Mouse (Mus musculus) kidney, embryonic 15.5 days (tissue): ENCODE measurements around the gene Klrc1. TPM values are rescaled to one million over a fixed set of nuclear protein-coding genes. Genes with fewer than 3 reads are reported as not detected.
"Not testable (repeated sequence)": the region's sequence is repeated elsewhere in the genome, so short reads cannot be mapped to it uniquely, and the experiment has no call there.

Experiments used
- ATAC-seq: fragments of 200-750 bp; cut with Nextera tagmentation; replicated peaks from 2 replicates; pipeline ENCODE4 v1.8.0; 2017; ENCODE audit warnings: moderate TSS enrichment; ENCODE audit not compliant: low FRiP score
- H3K27ac ChIP-seq: fragments of 300-500 bp; sonication (generic); 2 replicates; pipeline ENCODE4 v1.5.1; 2015; ENCODE audit warnings: mild to moderate bottlenecking, inconsistent platforms
- H3K27me3 ChIP-seq: fragments of 300-500 bp; sonication (generic); 2 replicates; pipeline ENCODE4 v1.6.1; 2015; ENCODE audit warnings: inconsistent platforms
- H3K36me3 ChIP-seq: fragments of 300-500 bp; sonication (generic); 2 replicates; pipeline ENCODE4 v1.6.1; 2015; ENCODE audit warnings: inconsistent platforms
- H3K4me1 ChIP-seq: fragments of 300-500 bp; sonication (generic); 2 replicates; pipeline ENCODE4 v1.6.1; 2015; ENCODE audit warnings: inconsistent platforms
- H3K4me2 ChIP-seq: fragments of 300-500 bp; sonication (generic); 2 replicates; pipeline ENCODE4 v1.6.1; 2015; ENCODE audit warnings: moderate library complexity, mild to moderate bottlenecking, inconsistent platforms
- H3K4me3 ChIP-seq: fragments of 300-500 bp; sonication (generic); replicated peaks from 2 replicates; pipeline ENCODE4 v1.5.1; 2015; ENCODE audit warnings: mild to moderate bottlenecking, inconsistent platforms
- H3K9ac ChIP-seq: fragments of 300-500 bp; sonication (generic); 2 replicates; pipeline ENCODE4 v1.6.1; 2015; ENCODE audit warnings: mild to moderate bottlenecking, inconsistent platforms
- H3K9me3 ChIP-seq: fragments of 300-500 bp; sonication (generic); replicated peaks from 2 replicates; pipeline ENCODE4 v1.6.1; 2016; ENCODE audit warnings: inconsistent platforms
- WGBS: fragments of 180-500 bp; shearing (Covaris S2); methylation state at CpG from one replicate; pipeline ENCODE4 v1.1.7; 2015; ENCODE audit warnings: mixed read lengths; 5-methylcytosine and 5-hydroxymethylcytosine counted together
- polyA plus RNA-seq: library from polyadenylated mRNA; unstranded; fragments of >200 nt; fragmentation: Nextera tagmentation; extraction: Ambion mirVana; gene quantifications from 2 replicates; pipeline ENCODE4 v1.2.1, GENCODE M21; 2015

The Klrc1 gene
- not detected in 2 replicates for polyA plus RNA-seq

DNA sequence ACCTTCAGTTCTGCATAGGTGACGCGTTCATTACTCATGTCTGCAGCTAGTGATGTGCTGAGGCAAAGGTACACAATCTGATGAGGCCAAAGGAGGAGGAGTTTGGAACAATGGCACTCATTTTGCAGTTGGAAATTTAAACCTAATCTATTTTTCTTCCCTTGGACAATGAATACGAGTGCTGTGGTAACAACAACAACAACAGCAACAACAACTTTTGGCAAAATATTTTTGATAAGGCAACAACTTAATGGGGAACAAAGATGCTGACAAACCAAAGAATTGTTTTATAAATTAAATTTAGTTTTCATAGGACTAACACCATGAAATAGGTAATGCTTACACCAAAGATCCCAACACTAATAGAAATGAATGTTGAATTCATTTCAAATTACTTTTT, at the start of gene Klrc1:
Gene Klrc1, minus strand, starts transcription at position 101 of the 400 bp plus-strand sequence.
- H3K27me3 ChIP-seq, result no peaks in the 10 kb centered on the region
- no peak within 1 kb of the TSS for H3K4me3 ChIP-seq
- no peaks in the 10 kb centered on the region for H3K9me3 ChIP-seq
- no peak within 1 kb of the TSS for H3K9ac ChIP-seq
- no peak within 1 kb of the TSS for H3K4me2 ChIP-seq
- ATAC-seq, result no peak
- H3K4me1 ChIP-seq, result no peaks in the 10 kb centered on the region
- no peak within 1 kb of the TSS for H3K27ac ChIP-seq
- WGBS, result 87% methylated on average over 3 of the region's 3 CpGs
- no peaks in the 10 kb centered on the region for H3K36me3 ChIP-seq

- no peak overlapping the region for H3K4me2 ChIP-seq
- ATAC-seq, result no peak
- no peaks in the 10 kb centered on the region for H3K9me3 ChIP-seq
- 85% methylated on average over 1 of the region's 1 CpGs for WGBS
- no peak overlapping the region for H3K9ac ChIP-seq
- H3K4me3 ChIP-seq, result no peak overlapping the region
- H3K27me3 ChIP-seq, result no peaks in the 10 kb centered on the region
- H3K27ac ChIP-seq, result no peak overlapping the region
- no peaks in the 10 kb centered on the region for H3K4me1 ChIP-seq
- H3K36me3 ChIP-seq, result no peaks in the 10 kb centered on the region
Measured at GRCm38 (mm10) chr6:129727237-129727636, 48.5 kb upstream of the Klrc1 start.

DNA sequence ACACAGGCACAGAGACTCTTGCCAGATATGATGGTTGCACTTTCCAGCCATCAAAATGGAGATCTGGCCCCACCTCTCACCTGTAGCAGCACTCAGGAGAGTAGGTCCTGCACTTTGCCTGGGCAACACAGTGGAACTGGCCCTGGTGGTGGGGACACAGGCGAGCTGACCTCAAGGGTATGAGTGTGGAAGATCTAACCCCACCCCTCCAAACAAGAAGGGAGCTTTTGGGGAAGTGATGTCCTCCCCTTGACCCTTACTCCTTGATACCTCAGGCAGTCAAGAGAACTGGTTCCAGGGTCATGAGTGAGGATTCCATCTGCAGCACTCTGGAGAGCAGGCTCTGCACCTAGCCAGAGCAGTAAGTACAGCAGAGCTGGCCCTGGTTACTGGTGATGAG, 42.6 kb upstream of the Klrc1 start:
- 70% methylated on average over 1 of the region's 1 CpGs for WGBS
- Histone ChIP-seq H3K36me3 (no peaks in the 10 kb centered on the region), H3K9me3 (no peaks in the 10 kb centered on the region), H3K4me2 (no peak overlapping the region), H3K9ac (no peak overlapping the region), H3K27me3 (no peaks in the 10 kb centered on the region), H3K27ac (no peak overlapping the region), H3K4me3 (no peak overlapping the region), H3K4me1 (peaks cover 4% of the 10 kb centered on the region; the same call in 1 of the 2 replicates)
- no peak; the same call in 1 of the 2 replicates for ATAC-seq

DNA sequence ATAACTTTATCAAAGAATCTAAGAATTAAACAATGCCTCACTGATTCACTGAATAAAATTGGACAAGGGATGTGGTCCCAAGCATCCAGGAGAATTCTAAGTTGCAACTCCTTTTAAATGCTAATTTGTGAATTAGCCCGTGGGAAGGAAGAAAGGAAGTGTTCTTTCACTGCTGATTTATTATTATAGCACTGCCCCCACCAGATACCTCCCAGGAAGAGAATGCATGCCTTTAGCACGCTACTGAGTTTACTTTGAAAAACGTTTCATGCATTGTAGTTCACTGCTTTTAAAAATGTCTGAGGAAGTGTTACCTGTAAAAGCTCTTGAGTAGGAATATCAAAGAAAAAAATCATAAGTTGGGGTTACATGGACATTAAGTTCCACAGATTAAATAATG, 41.7 kb upstream of the Klrc1 start:
- H3K27ac ChIP-seq, result no peak overlapping the region
- H3K36me3 ChIP-seq, result no peaks in the 10 kb centered on the region
- H3K9ac ChIP-seq, result no peak overlapping the region
- WGBS, result 2% methylated on average over 3 of the region's 3 CpGs
- H3K27me3 ChIP-seq, result no peaks in the 10 kb centered on the region
- H3K4me1 ChIP-seq, result peaks cover 4% of the 10 kb centered on the region; the same call in 1 of the 2 replicates
- no peak overlapping the region for H3K4me2 ChIP-seq
- ATAC-seq, result peak; percentile 75
- H3K4me3 ChIP-seq, result no peak overlapping the region
- no peaks in the 10 kb centered on the region for H3K9me3 ChIP-seq

DNA sequence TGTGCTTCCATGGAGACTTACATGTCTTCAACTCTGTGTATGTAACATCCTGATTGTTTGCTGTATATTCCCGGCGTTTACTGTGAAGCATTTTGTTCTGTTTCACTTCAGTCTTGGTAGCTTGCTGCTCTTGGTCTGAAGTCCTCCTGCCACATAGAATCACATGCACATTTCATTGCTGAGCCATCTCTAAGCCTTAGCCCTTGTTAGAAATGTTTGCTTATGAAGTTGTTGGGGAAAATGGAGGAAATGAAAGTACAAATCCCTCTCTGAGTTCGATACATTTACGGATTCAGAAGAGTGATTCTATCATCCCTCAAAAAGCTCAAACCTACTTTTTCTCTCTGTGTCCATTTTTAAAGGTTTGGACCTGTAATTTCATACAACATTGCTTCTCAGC, 38.3 kb upstream of the Klrc1 start, which contains the start of gene Klri1:
Gene Klri1, minus strand, starts transcription at position 101 of the 400 bp plus-strand sequence.
- Histone ChIP-seq H3K4me1 (peaks cover 4% of the 10 kb centered on the region; the same call in 1 of the 2 replicates), H3K4me3 (no peak within 1 kb of the TSS), H3K36me3 (no peaks in the 10 kb centered on the region), H3K27ac (no peak within 1 kb of the TSS), H3K4me2 (no peak within 1 kb of the TSS), H3K9ac (no peak within 1 kb of the TSS), H3K27me3 (no peaks in the 10 kb centered on the region), H3K9me3 (no peaks in the 10 kb centered on the region)
- ATAC-seq, result no peak
- WGBS, result 91% methylated on average over 4 of the region's 4 CpGs

DNA sequence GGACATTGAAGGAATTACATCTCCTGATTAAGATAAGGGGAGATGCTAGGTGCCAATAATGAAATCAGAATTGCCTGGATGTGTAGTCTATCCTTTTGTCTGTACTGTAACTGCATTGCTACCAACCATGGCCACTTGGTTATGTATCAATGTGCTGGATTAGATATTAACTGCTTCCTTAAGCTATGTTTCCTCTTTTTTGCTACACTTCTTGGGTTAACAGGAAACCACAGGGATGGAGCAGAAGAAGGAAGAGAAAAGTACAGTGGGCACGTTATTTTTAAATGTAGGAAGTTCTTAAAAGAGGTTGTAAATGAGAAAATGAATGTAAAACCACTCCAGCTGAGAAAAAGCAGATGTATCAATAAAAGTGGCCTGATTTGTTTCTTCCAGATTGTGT, 34.8 kb upstream of the Klrc1 start:
- WGBS, result 40% methylated on average over 1 of the region's 1 CpGs
- no peaks in the 10 kb centered on the region for H3K27me3 ChIP-seq
- no peak overlapping the region for H3K4me3 ChIP-seq
- no peak; the same call in 1 of the 2 replicates for ATAC-seq
- H3K36me3 ChIP-seq, result no peaks in the 10 kb centered on the region
- H3K4me1 ChIP-seq, result no peaks in the 10 kb centered on the region
- no peak overlapping the region for H3K9ac ChIP-seq
- no peak overlapping the region for H3K4me2 ChIP-seq
- H3K27ac ChIP-seq, result no peak overlapping the region
- no peaks in the 10 kb centered on the region for H3K9me3 ChIP-seq

DNA sequence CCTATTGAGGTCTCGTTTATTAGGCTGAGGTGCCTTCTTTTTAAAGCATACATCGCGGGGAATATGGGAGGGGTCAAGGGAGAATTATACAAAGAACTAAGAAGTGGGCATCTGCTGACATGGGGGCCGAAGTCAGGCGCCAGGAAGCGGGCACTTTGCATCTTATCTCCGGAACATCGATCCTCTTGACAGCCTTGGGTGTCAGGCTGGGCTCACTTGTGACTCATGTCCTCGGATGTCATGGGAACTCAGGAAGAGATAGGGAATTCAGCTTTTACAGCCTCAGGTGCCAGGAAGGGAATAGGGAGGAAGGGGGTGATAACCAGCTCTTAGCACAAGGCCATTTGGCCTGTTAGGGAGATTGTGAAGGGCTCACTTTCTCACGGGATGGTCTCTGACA, 12.7 kb upstream of the Klrc1 start:
- H3K4me1 ChIP-seq, H3K27me3 ChIP-seq, H3K4me2 ChIP-seq, H3K9ac ChIP-seq, H3K27ac ChIP-seq, H3K9me3 ChIP-seq, ATAC-seq, H3K36me3 ChIP-seq, H3K4me3 ChIP-seq: not testable (repeated sequence)
- WGBS, result 45% methylated on average over 10 of the region's 10 CpGs

DNA sequence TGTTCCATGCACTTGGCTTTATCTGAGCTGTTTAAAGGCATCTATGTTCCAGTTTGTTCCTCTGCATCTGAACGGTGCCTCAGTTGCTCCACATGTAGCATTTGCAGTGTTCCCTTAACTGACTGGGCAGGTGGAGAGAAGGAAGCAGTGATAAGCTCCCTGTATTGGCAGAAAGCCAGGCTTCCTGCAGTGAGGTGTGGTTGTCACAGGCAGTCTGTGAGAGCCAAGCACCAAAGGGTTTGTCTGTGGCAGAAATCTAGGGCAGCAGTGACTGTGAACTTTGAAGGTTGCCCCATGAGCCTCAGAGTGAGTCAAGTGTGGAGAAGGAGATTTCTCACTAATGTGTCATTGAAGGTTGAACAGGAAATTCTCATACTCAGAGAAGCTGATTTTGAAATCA, 1.6 kb upstream of the Klrc1 start:
- Histone ChIP-seq H3K9ac (no peak overlapping the region), H3K4me3 (no peak overlapping the region), H3K27ac (no peak overlapping the region), H3K4me2 (no peak overlapping the region), H3K9me3 (no peaks in the 10 kb centered on the region), H3K27me3 (no peaks in the 10 kb centered on the region), H3K4me1 (no peaks in the 10 kb centered on the region), H3K36me3 (no peaks in the 10 kb centered on the region)
- 50% methylated on average over 1 of the region's 1 CpGs for WGBS
- ATAC-seq, result 0 out of 2 replicates have a peak, but pooled peaks have one; percentile 29

DNA sequence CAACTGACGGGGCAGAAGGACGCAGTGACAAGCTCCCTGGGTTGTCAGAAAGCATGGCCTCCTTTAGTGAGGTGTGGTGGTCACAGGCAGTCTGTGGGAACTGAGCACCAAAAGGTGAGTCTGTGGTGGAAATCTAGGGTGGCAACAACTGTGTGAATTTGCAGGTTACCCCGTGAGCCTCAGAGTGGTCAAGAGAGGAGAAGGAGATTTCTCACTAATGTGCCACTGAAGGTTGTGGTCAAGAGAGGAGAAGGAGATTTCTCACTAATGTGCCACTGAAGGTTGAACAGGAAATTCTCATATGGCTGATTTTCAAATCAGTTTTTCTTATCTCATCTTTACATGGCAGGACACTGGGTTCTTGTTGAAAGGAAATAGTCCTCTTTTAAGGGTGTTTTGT, 17.5 kb downstream of the Klrc1 start:
- H3K9me3 ChIP-seq, H3K27ac ChIP-seq, H3K27me3 ChIP-seq, H3K4me3 ChIP-seq, H3K36me3 ChIP-seq, H3K4me2 ChIP-seq, ATAC-seq, H3K4me1 ChIP-seq, H3K9ac ChIP-seq: not testable (repeated sequence)
- WGBS, result no CpG with 5 or more reads among the region's 3 CpGs

GRCm38 (mm10) chr6:129660589-129660988, 18.2 kb downstream of the Klrc1 start, which contains the start of gene Klrc2:
Gene Klrc2, minus strand, starts transcription at chr6:129660689.
- H3K4me3 ChIP-seq, H3K9me3 ChIP-seq, ATAC-seq, H3K27me3 ChIP-seq, H3K4me2 ChIP-seq, H3K27ac ChIP-seq, H3K4me1 ChIP-seq, H3K36me3 ChIP-seq, H3K9ac ChIP-seq: not testable (repeated sequence)
- 81% methylated on average over 4 of the region's 4 CpGs for WGBS

DNA sequence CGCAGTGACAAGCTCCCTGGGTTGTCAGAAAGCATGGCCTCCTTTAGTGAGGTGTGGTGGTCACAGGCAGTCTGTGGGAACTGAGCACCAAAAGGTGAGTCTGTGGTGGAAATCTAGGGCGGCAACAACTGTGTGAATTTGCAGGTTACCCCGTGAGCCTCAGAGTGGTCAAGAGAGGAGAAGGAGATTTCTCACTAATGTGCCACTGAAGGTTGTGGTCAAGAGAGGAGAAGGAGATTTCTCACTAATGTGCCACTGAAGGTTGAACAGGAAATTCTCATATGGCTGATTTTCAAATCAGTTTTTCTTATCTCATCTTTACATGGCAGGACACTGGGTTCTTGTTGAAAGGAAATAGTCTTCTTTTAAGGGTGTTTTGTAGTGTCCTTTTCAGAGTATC, 34.7 kb downstream of the Klrc1 start:
- ATAC-seq, H3K9me3 ChIP-seq, H3K9ac ChIP-seq, H3K27me3 ChIP-seq, H3K4me3 ChIP-seq, H3K27ac ChIP-seq, H3K4me1 ChIP-seq, H3K4me2 ChIP-seq, H3K36me3 ChIP-seq: not testable (repeated sequence)
- no CpG with 5 or more reads among the region's 3 CpGs for WGBS

GRCm38 (mm10) chr6:129643237-129643636, 35.5 kb downstream of the Klrc1 start, which contains the start of gene Klrc3:
Gene Klrc3, minus strand, starts transcription at chr6:129643337.
- H3K9ac ChIP-seq, H3K9me3 ChIP-seq, H3K27ac ChIP-seq, ATAC-seq, H3K4me2 ChIP-seq, H3K27me3 ChIP-seq, H3K36me3 ChIP-seq, H3K4me1 ChIP-seq, H3K4me3 ChIP-seq: not testable (repeated sequence)
- WGBS, result 84% methylated on average over 3 of the region's 3 CpGs

DNA sequence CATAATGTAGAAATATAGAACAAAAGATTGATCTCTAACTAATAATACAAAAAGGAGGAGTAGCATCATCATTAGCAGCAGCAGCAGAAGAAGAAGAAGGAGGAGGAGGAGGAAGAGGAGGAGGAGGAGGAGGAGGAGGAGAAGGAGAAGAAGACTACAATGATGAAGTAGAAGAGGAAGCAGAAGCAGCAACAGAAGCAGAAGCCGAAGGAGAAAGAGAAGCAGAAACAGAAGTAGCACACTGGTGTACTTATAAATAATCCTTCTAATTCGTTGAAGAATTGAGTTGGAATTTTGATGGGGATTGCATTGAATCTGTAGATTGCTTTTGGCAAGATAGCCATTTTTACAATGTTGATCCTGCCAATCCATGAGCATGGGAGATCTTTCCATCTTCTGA, 47.7 kb downstream of the Klrc1 start:
- not testable (repeated sequence) for H3K27ac ChIP-seq, H3K4me3 ChIP-seq, H3K9ac ChIP-seq, H3K36me3 ChIP-seq, H3K4me2 ChIP-seq, H3K4me1 ChIP-seq, H3K9me3 ChIP-seq, H3K27me3 ChIP-seq, ATAC-seq
- WGBS, result 77% methylated on average over 2 of the region's 2 CpGs
